Mouse (Mus musculus) cerebellum, adult 9-10 months (tissue): ENCODE results near the gene Slc4a8.
"Not testable (repeated sequence)": the region's sequence is repeated elsewhere in the genome, so short reads cannot be mapped to it uniquely, and the experiment has no call there.

Experiments used
- DNase-seq: peaks from one replicate; pipeline ENCODE4 v3.0.0; 2022

The Slc4a8 gene

DNA sequence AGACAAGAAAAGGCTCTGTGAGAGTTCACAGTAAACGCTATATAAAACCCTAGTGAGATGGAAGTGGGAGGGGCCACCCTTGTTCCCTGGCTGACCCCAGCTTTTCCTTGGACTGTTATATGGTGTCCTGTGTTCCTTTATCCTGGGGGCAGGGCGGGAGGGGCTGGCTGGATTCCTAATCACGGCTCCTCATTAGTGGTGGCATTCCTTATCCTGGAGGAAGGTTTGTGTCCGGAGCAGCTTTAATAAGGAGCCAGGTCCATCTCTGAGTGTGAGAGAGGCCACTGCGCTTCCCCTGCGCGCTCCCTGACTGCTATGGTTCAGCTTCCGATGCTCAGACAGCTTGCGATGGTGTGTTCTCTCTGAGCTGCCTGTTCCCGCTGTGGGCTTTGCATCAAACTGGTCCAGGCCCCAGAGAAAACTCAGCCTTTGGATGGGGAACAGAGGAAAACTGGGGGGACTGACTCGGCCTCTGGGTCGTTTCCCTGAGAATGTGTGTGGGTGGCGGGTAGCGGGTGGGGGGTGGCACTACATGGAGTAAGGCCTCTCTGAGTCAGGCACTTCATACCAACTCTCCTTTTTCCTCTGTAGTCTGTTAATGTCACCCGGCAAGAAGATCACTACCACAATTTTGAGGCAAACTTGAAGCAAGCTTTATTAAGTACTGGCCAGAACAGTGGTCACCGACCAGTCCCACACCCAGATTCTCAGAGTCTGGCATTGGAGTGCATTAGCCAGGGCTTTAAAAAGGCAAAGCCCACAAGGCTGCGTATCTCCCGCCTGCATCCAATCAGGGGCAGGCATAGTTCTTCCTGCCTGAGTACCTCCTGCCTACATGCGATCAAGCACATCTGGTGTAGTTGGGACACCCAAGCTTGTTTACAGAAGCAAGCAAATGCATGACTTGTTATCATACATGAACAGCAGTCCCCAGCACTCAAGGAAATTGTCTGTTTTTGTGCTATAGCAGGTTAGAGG lies 13.9 kb downstream of the Slc4a8 start:
- no peak for DNase-seq

DNA sequence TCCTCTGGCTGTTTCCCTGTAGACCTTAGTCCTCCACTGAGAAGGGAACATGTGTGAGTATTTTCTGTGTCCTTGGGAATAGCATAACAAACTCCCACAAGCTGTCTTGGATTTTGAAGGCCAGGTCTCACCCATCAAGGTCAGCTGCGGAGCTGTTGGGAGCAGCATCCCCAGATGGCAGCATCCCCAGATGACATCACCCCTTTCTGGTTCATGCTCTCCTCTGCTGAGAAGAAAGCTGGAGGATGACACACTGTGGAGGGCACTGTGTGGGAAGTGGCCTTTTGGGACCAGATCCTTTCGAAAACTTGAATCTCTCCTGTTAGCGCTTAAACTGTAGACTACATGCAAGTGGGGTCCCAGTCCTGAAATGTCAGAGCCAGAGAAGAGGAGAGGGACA lies 14.9 kb downstream of the Slc4a8 start:
- no peak for DNase-seq

DNA sequence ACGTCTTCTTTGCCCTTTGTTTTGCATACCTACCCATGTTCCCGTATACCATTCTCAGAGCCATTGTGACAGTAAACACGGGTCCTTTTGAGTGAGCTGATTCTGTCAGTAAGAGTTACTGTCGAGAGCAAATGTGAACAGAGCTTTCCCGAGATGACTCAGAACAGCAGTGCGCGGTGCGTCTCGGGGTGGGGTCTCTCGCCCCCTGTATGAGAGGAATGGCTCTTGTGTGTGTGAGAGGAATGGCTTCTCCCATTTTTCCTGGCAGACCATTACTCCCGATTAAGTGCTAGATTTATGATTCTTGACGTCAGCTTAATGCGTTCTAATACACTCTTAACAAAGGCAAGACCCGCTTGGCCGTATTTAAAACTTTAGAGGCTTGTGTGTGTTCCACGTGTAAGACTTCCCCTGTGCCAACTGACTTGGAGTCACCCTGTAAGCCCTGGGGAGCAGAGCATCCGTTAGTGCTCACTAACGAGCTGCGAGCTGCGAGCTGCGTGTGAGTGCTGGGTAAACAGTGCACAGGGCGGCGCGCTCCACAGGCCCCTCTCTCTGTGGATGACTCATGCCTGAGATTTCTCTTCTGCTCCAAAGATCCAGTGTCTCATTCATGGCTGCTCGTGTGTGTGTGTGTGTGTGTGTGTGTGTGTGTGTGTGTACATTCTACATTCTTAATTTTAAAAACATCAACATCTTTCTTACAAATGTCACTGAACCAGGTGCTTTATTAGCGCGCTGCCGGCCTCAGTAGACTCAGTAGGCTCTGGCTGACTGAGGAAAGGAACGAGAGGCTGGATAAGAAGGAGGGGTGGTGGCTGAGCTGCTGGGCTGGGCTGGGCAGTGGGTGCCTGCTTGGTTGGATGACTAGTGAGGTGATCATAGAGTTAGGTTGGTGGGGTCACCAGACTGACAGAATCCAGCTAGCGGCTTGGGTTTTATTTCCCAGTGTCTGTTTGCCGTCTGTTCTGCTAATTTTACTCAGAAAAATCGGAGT lies 15.8 kb downstream of the Slc4a8 start:
- DNase-seq: no peak

DNA sequence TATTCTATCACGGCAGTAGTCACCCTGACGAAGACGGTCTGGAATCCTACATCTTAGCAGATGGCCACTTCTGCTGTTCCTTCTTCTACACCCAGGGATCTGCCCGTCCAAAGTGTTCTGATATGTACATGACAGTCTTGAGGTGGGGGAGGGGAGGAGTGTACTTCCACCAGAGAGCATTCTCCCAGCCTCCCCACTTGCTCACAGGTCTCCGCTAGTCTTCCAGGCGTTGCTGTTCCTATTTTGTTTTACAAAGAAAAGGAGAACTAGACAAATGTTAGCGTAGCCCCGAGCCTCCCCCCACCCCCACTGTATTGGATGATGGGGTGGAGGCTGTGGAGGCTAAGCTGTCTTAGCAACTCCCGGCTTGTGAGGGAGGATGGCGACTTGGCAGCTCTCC lies 18.3 kb downstream of the Slc4a8 start:
- no peak for DNase-seq

DNA sequence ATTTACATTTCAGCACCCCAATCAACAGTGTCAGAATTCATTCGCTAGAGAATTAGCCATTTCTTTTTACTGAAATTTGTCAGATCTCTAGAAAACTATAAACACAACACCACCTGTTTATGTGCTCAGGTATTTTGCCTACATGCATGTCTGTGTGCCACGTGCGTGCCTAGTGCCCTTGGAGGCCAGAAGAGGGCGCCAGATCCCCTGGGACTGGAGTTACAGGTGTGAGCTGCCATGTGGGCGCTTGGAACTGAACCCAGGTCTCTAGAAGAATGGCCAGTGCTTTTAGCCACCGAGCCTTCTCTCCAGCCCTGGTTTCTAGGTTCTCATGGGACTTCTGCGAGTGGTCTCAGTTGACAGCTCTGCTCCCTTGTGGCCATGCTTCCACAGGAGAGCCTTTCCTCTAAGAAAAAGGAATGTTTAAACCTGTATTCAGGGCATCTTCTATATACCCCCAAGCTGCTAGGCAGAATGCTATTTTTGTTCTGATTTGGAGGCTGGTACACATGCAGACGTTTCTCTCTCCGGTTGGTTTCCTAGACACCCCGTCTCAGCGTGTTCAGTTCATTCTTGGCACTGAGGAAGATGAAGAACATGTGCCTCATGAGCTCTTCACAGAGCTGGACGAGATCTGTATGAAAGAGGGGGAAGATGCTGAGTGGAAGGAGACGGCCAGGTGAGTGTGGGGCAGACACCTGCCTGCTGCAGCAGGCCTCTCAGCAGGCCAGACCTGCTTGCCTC lies 21.9 kb downstream of the Slc4a8 start:
- no peak for DNase-seq

DNA sequence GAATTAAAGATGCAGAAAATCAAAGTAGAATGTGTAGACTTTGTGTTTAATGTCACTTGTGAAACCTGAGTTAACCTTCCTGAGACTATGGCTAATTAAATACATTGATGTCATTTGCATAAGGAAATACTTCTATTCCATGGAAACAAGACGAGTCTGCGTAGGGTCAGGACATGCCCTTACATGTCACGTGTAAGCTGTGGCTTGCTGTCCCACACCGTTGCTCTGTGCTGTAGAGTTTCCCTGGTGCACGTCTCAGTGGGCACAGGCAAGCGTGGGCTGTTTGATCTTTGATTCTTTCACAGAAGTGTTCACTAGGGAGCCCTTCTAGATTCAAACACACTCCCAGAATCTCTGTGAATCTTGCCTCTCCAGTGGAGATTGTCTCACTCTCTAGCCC lies 28.7 kb downstream of the Slc4a8 start:
- no peak for DNase-seq

DNA sequence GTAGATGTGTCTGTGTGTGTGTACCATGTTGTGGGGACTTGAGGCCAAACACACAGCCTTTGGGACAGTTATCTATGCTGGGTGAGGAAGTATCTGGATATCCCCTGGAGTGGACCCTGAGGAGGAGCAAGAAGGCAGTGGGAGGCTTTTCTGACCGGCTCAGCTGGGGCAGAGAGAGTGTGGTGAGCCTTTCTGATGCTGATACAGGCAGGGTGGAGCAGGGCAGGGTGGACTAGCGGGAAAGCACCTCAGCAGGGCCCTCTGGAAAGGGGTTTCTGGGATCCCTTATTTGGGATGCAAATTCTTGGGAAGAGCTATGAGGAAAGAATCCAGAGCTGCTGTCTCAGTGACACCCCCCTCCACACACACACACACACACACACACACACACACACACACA lies 30.8 kb downstream of the Slc4a8 start:
- no peak for DNase-seq

DNA sequence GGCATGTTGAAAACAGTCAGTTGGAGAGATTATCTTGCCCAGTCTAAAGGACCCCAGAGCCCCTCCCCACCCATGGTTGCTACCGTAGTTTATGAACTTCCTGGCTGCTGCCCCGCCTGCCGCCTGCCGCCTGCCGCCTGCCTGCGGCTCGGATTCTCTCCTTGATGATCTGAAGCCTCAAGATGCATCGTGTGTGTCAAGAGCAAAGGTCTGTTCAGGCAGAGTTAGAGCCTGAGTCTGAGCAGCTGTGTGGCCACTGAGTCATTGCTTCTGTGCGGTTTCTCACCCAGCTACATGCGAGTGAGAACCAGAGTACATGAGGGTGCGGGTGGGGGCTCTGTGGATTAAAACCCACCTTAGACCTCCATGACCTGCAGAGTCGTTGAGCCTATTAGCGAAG lies 39.4 kb downstream of the Slc4a8 start:
- DNase-seq: no peak

DNA sequence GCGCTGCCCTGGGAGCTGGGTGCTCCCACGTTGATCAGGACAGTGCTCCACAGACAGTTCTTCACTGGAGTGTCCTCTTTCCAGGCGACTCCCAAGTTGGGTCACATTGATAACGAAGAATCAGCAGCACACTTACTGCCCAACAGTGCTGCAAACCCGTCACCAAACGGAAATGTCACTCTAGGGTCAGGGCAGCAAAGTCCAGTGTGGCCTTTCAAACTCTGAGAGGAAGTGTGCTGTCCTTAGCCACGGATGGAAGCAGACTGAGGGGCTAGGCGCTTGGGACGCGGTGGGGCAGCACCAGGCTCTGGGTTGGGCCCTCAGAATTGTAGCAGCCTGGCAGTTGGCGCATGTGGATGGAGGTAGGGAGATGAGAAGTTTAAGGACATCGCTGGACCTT lies 46.5 kb downstream of the Slc4a8 start:
- no peak for DNase-seq

DNA sequence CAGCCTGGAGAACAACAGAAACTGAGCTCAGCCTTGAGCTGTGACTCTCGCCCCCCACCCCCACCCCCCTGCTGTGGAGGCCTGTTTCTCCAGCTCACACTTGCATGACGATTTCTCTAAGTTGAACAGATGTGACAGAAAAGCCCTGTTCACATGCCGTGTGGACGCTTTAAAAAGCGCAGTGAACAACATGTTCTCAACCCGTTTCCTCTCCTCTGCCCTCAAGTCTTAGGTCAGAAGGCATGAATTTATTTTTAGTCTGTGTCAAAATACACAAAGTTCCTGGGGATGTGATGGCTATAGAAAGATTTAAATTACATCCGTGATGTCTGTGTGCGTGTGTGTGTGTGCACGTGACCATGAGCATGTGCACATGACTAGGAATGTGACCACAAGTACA lies 46.9 kb downstream of the Slc4a8 start:
- no peak for DNase-seq

DNA sequence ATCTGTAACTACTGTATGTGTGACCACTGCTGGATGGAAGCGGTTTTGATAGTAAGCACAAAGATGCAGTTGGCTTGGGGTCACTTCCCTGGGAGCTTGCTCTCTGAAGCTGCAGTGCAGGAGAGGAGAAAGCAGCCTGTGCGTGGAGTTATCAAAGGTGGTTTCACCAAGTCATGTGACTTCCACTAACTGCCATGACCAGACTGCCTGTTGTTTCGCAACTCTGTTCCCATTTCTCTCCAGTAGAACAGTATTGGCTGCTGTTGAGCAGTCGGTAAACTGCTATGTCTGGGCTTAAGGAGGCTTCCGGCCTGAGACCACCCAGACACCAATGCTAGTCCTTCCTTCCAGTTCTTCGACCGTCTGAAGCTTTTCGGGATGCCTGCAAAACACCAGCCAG lies 48.7 kb downstream of the Slc4a8 start:
- DNase-seq: no peak

DNA sequence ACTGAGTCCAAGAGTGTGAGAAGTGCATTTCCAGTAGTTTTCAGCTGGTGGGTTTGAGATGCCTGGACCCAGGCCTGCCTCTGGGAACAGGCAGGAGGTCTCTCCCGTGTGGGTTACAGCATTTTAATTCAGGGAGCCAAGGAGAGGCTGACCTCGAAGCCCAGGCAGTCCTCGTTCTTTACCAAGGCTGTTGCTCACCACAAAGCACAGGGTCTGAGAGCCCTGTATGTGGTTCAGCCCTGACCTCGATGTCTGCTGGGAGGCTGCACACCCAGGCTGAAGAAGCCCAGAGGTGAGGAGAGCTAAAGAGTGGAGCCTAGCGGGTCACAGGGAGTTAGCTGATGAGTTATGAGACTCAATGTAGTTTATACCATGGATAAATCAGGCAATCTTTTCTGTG lies 52.0 kb downstream of the Slc4a8 start:
- DNase-seq: no peak

DNA sequence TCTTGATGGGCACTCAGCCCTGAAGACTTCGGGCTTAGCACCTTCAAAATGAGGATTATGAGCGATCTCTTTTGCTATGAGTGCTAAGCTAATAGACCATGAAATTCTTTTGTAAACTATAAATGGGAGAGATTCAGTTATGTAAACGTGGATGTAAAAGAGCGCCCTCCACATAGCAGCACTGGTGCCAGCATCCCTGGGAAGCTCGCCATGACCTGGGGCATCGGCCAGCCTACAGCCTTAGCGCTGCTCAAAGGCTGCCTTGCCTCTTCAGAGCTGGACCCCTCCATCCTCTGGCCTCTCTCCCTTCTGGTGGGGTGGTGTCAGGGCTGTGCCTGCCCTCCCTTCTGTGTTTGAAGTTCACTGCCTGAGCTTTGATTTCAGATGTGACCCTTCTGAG lies 52.5 kb downstream of the Slc4a8 start:
- DNase-seq: peak; percentile 19

DNA sequence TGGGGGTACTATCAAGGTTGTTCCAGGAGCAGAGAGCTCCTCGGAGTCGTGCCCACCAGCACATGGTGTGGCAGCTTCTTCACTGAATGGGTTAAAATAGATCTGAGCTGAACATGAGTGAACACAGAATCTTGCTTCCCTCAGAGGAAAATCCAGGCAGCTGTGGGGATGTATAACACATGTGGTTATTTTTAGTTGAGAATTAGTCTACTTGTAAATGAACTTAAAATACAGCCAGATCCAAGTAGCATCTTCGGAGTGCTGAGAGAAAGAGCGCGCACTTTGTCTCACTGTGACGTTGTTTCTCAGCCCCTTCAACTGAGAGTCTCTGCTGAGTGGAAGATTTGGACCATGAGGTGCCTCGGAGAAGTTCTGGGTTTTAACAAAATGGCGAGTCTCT lies 53.8 kb downstream of the Slc4a8 start:
- no peak for DNase-seq

DNA sequence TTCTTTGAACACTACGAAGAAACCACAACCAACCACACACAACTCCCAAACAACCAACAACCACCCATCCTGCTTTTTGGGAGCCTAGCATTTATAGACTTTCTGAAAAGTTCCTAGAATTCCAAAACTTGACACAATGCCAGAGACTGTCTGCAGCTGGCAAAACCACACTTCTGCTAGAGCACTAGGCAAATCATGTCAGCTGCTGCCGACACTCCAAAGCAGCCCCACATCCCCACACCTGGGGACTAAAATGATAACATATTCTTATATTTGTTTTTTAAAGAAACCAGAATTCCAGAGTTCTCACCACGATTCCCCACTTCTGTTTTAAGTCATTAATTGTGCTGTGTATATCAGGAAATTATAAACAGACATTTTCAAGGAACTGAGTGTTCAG lies 57.3 kb downstream of the Slc4a8 start:
- no peak for DNase-seq

DNA sequence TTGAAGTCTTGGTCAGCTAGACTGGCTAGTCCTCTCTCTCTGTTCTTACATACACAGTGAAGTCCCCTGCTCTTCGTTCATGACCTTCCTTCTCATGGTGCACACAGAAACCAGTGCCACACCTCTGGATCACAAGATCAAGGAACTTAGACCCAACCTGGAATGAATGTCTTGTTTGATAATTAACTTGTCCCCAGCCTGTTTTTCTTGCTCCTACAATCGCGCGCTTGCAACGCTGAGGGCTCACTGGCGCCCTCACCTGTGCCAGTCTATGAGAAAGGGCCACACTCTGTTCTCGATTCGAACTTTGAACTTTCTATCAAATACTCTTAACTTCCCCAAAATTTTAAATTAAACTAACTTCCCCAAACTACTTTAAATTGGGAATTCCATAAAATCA lies 60.3 kb downstream of the Slc4a8 start:
- no peak for DNase-seq

DNA sequence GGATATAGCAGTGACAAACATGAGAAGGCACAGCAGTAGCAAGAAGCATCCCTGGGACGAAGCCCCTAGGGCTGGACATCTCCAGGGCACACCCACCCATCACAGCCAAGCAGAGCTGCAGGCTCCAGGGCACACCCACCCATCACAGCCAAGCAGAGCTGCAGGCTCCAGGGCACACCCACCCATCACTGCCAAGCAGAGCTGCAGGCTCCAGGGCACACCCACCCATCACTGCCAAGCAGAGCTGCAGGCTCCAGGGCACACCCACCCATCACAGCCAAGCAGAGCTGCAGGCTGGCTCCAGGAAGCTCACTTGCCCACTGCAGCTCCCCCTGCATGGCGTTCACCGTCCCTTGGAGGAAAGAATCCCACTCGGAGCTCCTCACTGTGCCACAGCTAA lies 60.8 kb downstream of the Slc4a8 start:
- DNase-seq: not testable (repeated sequence)

DNA sequence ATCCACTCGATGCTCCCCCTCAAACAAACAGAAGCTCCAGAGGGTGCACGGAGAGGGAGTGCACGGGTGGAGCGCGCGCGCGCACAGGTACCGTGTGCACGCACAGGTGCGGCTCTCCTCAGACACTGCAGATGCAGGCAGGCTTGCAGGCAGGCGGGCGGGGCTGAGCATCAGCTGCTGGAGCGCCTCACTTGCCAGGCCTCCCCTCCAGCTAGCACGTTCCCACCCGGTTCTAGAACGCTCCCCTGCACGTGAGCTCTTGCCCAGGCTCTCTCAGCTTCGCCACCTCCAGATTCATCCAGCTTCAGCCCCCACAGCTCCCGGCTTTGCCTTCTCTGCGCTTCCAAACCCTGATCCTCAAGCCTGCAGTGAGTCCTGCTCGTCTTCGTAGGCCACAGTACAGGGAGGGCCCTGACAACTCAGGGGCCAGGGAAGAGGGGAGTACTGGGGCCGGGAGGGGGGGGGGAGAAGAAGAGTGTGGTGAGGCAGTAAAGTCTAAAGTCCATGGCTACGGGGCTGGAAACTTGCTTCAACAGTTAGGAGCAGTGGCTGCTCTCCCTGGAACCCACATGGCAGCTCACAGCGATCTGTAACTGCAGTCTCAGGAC lies 63.8 kb downstream of the Slc4a8 start:
- DNase-seq: no peak

DNA sequence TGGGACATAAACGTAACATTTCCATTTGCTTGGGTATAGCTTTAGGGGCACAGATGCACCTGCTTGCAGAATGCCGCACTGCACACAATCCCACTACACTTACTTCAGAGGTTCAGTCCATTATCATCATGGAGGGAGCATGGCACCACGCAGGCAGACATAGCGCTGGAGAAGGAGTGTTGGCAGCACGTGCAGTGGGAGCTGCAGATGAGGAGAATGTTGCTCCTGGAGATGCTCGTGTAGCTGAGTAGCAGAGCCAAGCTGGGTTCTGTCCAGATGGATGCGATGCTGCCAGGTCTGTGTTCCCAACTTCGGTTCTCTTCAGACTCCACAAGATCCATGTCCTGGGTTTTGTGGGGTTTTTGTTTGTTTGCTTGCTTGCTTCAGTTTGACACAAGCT lies 64.5 kb downstream of the Slc4a8 start:
- no peak for DNase-seq

DNA sequence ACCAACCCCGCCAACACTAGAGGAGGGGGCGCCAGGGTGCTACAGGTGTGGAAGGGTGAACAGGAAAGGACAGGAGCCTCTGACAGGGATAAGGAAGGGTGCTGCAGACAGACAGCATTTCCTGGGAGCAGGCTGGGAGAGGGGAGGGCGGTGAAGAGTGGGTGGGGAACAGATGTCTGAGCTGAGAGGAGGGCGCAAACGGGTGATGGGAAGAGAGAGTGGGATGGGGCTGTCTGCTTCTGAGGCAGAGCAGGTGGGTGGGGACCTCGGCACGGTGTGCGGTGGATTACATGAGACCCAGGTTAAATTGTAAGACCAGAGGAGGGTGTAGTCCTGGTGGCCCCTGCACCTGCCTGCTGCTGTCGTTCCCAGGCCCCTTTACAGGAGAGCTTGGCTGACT lies 68.2 kb downstream of the Slc4a8 start:
- no peak for DNase-seq

DNA sequence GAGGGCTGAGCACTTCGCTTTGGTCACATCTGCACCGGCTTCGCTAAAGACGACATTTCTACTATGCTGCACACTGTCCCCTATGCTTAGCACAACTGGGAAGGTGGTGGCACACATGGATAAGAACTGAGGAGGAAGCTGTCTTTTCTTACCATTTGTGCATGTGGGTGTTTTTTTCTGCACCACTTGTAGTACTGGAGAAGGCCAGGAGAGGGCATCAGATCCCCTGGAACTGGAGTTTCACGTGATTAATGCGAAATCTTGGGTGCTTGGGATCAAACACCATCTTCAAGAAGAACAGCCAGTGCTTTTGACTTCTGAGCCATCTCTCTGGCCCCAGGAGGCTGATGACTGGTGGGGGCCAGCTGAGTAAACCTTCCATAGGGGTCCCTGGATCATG lies 69.1 kb downstream of the Slc4a8 start:
- DNase-seq: no peak

DNA sequence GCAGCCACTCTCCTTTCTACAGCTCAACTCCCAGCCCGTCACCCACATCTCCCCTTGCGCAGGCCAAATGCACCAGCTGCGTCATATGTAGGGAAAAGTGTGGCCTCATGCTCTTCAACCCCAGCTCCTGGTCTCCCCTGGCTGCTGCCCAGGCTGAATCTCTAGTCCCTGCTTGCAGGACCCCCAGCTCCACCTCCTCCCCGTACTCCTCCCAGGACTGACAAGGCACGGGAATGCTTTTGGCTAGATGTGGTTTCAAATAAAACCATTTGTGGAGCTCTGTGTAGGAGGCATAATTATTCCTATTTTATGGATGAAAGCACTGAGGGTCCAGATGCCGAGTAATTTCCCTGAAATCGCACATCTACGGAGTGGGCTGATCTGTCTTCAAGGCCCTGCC lies 70.6 kb downstream of the Slc4a8 start:
- no peak for DNase-seq

DNA sequence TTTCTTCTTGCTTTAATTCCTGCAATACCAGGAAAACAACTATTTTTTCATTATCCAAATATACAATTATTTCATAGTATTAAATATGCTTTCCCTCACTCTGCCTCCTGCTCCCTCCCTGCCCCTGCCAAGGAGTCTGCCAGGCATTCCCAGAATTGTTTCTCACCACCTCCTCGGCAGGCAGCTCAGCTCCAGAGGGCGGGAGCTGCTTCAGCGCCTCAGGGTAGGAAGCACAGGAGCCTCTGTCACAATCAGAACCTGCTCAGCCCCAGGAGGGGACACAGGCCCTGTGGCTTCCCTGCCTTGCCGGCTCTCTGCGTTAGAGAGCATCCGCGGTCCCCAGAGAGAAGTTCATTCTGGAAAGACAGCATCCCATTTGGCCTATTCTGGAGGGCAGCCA lies 71.2 kb downstream of the Slc4a8 start:
- no peak for DNase-seq
